Mouse (Mus musculus) limb, embryonic 12.5 days (tissue): ENCODE results near the gene Gzmk. TPM values are rescaled to one million over a fixed set of nuclear protein-coding genes. Genes with fewer than 3 reads are reported as not detected.
A peak's percentile ranks its signal among the peaks of the same experiment; 100 is the strongest.
"Not testable (repeated sequence)": the region's sequence is repeated elsewhere in the genome, so short reads cannot be mapped to it uniquely, and the experiment has no call there.

Experiments used
- ATAC-seq: fragments of 200-750 bp; cut with Nextera tagmentation; 2 replicates; pipeline ENCODE4 v1.8.0; 2017; ENCODE audit warnings: low read depth, moderate TSS enrichment; ENCODE audit not compliant: insufficient number of reproducible peaks, insufficient read depth, low FRiP score, low TSS enrichment
- H3K27ac ChIP-seq: fragments of 300-500 bp; sonication (generic); 2 replicates; pipeline ENCODE4 v1.5.1; 2016; ENCODE audit warnings: mild to moderate bottlenecking, moderate library complexity
- H3K27me3 ChIP-seq: fragments of 300-500 bp; sonication (generic); 2 replicates; pipeline ENCODE4 v1.6.1; 2016; ENCODE audit warnings: mild to moderate bottlenecking, moderate library complexity
- H3K36me3 ChIP-seq: fragments of 300-500 bp; sonication (generic); 2 replicates; pipeline ENCODE4 v1.6.1; 2016; ENCODE audit warnings: mild to moderate bottlenecking, moderate library complexity
- H3K4me1 ChIP-seq: fragments of 300-500 bp; sonication (generic); replicated peaks from 2 replicates; pipeline ENCODE4 v1.6.1; 2016
- H3K4me2 ChIP-seq: fragments of 300-500 bp; sonication (generic); 2 replicates; pipeline ENCODE4 v1.6.1; 2016; ENCODE audit warnings: mild to moderate bottlenecking, moderate library complexity
- H3K4me3 ChIP-seq: fragments of 300-500 bp; sonication (generic); replicated peaks from 2 replicates; pipeline ENCODE4 v1.5.1; 2016; ENCODE audit warnings: mild to moderate bottlenecking
- H3K9ac ChIP-seq: fragments of 300-500 bp; sonication (generic); replicated peaks from 2 replicates; pipeline ENCODE4 v1.6.1; 2016; ENCODE audit warnings: mild to moderate bottlenecking, moderate library complexity
- H3K9me3 ChIP-seq: fragments of 300-500 bp; sonication (generic); 2 replicates; pipeline ENCODE4 v1.6.1; 2016; ENCODE audit warnings: mild to moderate bottlenecking, moderate library complexity
- WGBS: fragments of 180-500 bp; shearing (Covaris S2); methylation state at CpG from one replicate; pipeline ENCODE4 v1.1.7; 2016; 5-methylcytosine and 5-hydroxymethylcytosine counted together
- polyA plus RNA-seq: library from polyadenylated mRNA; unstranded; fragments of >200 nt; fragmentation: Nextera tagmentation; extraction: Ambion mirVana; gene quantifications from 2 replicates; pipeline ENCODE4 v1.2.1, GENCODE M21; 2016

The Gzmk gene
- polyA plus RNA-seq, result not detected in 2 replicates

DNA sequence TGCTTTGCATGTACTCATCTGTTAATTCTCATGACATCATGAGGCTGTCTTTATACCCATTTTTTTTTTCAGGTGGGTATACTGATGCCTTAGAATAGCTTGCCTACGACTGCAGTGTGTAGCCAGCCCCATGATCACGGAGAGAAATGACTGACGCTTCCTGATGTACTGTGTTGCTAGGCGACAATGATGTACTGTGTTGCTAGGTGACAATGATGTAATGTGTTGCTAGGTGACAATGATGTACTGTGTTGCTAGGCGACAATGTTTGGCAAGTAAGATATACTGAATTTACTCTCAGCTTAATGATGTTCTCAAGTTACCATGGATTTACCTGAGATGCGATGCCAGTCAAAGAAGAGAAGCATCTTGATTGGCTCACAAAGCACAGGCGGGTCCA lies at the start of gene Gzmk:
Gene Gzmk (minus strand): TSS at position 98 of the 400 bp plus-strand sequence.
- Histone ChIP-seq H3K4me1 (peaks cover 3% of the 10 kb centered on the region; the same call in 1 of the 2 replicates), H3K27ac (no peak within 1 kb of the TSS), H3K4me2 (no peak within 1 kb of the TSS), H3K9ac (no peak within 1 kb of the TSS), H3K9me3 (no peaks in the 10 kb centered on the region), H3K27me3 (peaks cover 4% of the 10 kb centered on the region; the same call in 1 of the 2 replicates), H3K4me3 (no peak within 1 kb of the TSS), H3K36me3 (no peaks in the 10 kb centered on the region)
- 61% methylated on average over 7 of the region's 7 CpGs for WGBS
- no peak for ATAC-seq

DNA sequence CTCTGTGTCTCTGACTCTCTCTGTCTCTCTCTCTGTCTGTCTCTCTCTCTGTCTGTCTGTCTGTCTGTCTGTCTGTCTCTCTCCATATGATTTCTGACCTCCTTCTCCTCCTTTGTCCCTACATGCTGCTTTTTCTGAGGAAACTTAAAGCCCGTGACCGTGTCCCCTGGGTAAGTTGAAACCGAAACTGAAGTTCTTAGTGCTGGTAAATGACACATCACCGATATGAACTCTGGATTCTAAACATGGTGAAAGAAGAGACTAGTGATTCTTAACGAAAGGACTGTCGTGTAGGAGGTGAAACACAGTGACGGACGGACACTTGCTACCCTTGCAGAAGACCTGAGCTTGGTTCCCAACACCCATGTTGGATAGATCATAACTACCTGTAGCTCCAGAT lies 45.5 kb upstream of the Gzmk start:
- Histone ChIP-seq H3K9me3 (no peaks in the 10 kb centered on the region), H3K4me1 (0 out of 2 replicates have a peak, but pooled peaks cover 3% of the 10 kb centered on the region), H3K9ac (no peak overlapping the region), H3K4me2 (no peak overlapping the region), H3K36me3 (no peaks in the 10 kb centered on the region), H3K27ac (no peak overlapping the region), H3K27me3 (no peaks in the 10 kb centered on the region), H3K4me3 (no peak overlapping the region)
- ATAC-seq, result no peak
- WGBS, result 96% methylated on average over 8 of the region's 8 CpGs

DNA sequence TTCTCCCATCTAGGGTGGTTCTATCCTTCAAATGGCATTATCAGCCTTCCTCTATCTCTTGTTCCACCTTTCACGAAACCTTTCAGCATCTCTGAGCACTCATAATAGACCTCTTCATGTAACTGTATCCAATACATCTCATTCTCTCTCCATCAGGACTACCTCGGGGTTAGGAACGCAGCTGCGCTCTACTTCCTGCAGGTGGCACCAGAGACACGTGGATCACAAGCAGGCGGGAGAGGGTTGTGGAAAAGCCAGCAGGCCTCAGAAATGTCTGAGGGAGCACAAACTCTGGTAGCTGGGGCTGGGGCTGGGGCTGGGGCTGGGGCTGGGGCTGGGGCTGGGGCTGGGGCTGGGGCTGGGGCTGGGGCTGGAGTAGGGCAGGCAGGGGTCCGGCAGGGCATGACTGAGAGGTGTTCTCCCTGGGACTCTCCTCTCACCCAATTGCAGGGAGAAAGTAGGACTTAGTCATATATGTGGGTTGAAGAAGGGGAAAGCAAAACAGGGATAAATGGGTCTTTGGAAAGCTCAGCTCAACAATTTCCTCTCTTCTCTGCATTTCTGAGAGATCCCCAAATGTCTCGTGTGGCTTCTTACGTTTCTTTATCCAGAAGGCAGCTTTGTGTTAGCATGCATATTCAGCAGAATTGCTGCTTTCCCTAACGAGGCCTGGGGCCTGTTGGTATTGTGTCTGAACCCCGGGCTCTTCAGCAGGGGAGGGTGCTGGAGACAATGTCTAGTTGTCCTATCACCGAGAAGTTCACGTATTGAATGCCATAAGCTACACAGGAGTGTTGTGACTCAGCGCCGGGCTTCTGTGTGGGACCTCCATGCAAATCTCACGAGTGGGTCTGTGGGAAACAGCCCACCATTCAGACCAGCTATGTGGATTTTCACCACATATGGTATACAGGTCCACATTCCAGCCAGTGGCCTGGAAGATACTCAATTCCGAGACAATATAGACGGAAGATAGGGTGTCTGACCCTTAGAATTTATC lies 44.4 kb upstream of the Gzmk start:
- H3K27ac ChIP-seq, result no peak overlapping the region
- no peak overlapping the region for H3K4me2 ChIP-seq
- H3K9ac ChIP-seq, result no peak overlapping the region
- no peaks in the 10 kb centered on the region for H3K27me3 ChIP-seq
- H3K36me3 ChIP-seq, result no peaks in the 10 kb centered on the region
- H3K4me1 ChIP-seq, result 0 out of 2 replicates have a peak, but pooled peaks cover 3% of the 10 kb centered on the region
- WGBS, result 56% methylated on average over 18 of the region's 18 CpGs
- ATAC-seq, result peak; percentile 75
- H3K9me3 ChIP-seq, result no peaks in the 10 kb centered on the region
- no peak overlapping the region for H3K4me3 ChIP-seq

DNA sequence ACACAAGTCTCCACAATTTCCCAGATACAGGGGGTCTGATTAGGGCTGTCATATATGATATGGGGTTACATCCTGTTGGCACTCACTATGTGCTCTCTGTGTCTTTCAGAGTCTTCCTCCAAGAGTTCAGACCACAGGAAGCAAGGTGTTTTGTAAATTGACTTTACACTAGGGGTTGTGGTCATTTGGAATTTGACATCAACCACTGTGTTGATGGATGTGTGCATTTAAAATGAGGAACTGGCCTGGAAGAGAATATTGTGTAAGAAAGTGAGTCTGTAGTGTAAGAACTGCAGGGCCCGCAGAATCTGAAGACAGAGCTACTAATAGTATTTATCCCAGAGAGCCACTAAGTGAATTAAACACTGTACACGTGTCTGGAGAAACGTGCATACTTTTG lies 41.5 kb upstream of the Gzmk start:
- H3K9me3 ChIP-seq, result no peaks in the 10 kb centered on the region
- no peak overlapping the region for H3K9ac ChIP-seq
- 0 out of 2 replicates have a peak, but pooled peaks cover 3% of the 10 kb centered on the region for H3K4me1 ChIP-seq
- no peak for ATAC-seq
- H3K4me2 ChIP-seq, result no peak overlapping the region
- no peak overlapping the region for H3K27ac ChIP-seq
- no peak overlapping the region for H3K4me3 ChIP-seq
- no peaks in the 10 kb centered on the region for H3K27me3 ChIP-seq
- no peaks in the 10 kb centered on the region for H3K36me3 ChIP-seq
- 90% methylated on average over 3 of the region's 3 CpGs for WGBS

DNA sequence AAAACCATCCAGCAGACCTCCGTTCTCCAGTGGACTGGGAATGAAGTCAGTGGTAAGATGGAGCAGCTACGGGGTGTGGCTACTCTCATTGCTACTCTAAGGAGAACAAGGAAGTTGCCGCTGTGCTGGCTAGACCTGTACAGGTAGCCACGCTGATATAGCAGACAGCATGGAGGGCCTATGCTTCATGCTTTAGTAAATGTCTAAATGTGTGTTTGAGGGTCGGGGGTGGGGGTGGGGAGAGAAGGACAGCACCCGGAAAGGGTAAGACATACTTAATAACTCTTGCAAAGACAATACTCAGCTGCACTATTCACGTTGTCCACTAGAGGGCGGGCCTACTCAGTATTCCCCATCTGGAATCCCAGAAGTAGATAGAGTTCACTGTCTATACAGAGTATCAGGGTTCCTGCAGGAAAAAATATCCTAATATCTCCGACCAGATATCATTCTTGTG lies 40.8 kb upstream of the Gzmk start:
- H3K9me3 ChIP-seq, result no peaks in the 10 kb centered on the region
- H3K4me1 ChIP-seq, result 0 out of 2 replicates have a peak, but pooled peaks cover 3% of the 10 kb centered on the region
- no peak for ATAC-seq
- H3K27me3 ChIP-seq, result no peaks in the 10 kb centered on the region
- H3K36me3 ChIP-seq, result no peaks in the 10 kb centered on the region
- WGBS, result 32% methylated on average over 9 of the region's 9 CpGs
- no peak overlapping the region for H3K4me3 ChIP-seq
- 0 out of 2 replicates have a peak overlapping the region, but pooled peaks have one; percentile 6 for H3K4me2 ChIP-seq
- no peak overlapping the region for H3K9ac ChIP-seq
- H3K27ac ChIP-seq, result no peak overlapping the region

DNA sequence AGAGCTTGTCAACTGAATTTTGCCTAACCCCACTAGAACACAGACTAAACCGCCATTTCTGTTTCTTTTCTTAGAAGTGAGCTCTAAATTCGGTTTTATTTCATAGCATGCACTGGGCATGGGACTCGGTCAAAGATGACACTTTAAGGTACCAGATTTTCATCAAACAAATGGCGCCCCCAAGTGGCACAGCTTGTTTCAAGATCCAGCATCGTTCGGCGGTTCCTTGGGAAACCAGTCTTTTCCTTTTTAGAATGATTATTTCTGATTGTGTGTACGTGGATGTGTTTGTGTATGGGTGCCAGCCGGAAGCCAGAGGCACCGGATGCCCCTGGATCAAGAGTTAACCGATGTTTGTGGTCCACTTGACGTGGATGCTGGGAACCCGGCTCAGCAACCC lies 39.5 kb upstream of the Gzmk start:
- H3K4me2 ChIP-seq, result no peak overlapping the region
- H3K27ac ChIP-seq, result no peak overlapping the region
- no peak overlapping the region for H3K4me3 ChIP-seq
- no peaks in the 10 kb centered on the region for H3K9me3 ChIP-seq
- H3K36me3 ChIP-seq, result no peaks in the 10 kb centered on the region
- ATAC-seq, result no peak
- no peaks in the 10 kb centered on the region for H3K27me3 ChIP-seq
- WGBS, result 27% methylated on average over 13 of the region's 13 CpGs
- no peak overlapping the region for H3K9ac ChIP-seq
- H3K4me1 ChIP-seq, result 0 out of 2 replicates have a peak, but pooled peaks cover 3% of the 10 kb centered on the region

DNA sequence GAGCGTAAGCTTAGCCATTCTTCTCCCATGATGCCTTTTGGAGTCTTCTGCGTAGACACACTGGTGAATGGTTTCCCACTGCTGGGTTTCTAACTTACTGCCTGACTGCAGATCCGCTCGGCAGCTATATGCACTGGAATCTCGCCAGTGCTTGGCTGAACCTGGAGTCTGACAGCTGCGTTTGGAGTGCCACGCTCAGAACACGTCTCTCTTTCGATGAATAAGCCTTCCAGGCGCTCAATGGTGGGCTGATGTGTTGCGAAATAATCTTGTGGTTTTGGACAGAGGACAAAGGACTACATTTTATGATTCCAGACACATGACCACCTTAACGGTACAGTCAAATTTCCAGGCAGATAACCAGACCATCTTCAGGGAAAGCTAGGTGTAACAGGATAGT lies 37.1 kb upstream of the Gzmk start:
- Histone ChIP-seq H3K9me3 (no peaks in the 10 kb centered on the region), H3K9ac (no peak overlapping the region), H3K27ac (no peak overlapping the region), H3K4me2 (no peak overlapping the region), H3K4me3 (no peak overlapping the region), H3K36me3 (no peaks in the 10 kb centered on the region), H3K4me1 (0 out of 2 replicates have a peak, but pooled peaks cover 3% of the 10 kb centered on the region), H3K27me3 (no peaks in the 10 kb centered on the region)
- 86% methylated on average over 12 of the region's 12 CpGs for WGBS
- ATAC-seq, result no peak

DNA sequence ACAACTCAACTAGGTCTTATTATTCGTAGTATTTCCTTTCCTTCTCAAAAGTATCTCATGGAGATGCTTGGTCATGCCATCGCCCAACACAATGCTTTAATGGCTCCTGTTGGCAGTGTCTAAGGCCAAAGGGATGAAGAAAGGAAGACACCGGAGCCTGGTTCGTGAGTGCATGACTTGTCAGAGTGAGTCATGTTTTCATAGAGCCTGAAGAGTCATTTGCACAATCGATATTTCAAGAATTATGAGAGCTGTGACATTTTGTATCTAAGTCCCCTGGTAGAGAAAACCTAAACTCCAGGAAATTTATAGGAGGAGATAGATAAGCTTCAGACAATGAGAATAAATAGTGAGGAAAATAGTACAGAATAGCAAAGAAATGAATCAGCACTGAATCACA lies 33.5 kb upstream of the Gzmk start:
- Histone ChIP-seq H3K9ac (no peak overlapping the region), H3K4me2 (no peak overlapping the region), H3K27ac (no peak overlapping the region), H3K4me3 (no peak overlapping the region), H3K9me3 (no peaks in the 10 kb centered on the region), H3K36me3 (no peaks in the 10 kb centered on the region), H3K4me1 (no peaks in the 10 kb centered on the region), H3K27me3 (no peaks in the 10 kb centered on the region)
- 84% methylated on average over 5 of the region's 5 CpGs for WGBS
- ATAC-seq, result no peak

DNA sequence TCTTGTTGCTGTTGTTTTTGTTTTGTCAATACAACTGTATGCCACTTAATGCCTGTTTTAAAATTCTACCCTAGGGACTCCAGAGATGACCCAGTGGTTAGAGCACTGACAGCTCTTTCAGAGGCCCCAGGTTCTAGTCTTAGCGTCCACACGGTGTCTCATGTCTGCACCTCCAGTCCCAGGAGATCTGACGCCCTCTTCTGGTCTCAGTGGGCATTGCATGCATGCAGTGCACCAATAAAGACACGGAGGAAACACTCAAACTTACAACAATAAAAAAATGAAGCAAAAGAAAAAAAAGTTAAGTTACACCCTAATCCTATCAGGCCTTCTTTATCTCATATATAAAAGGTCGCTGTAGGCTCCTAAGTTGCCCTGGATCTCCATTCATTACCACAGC lies 31.5 kb upstream of the Gzmk start:
- Histone ChIP-seq H3K27me3 (no peaks in the 10 kb centered on the region), H3K27ac (no peak overlapping the region), H3K9me3 (no peaks in the 10 kb centered on the region), H3K36me3 (no peaks in the 10 kb centered on the region), H3K4me3 (no peak overlapping the region), H3K4me2 (no peak overlapping the region), H3K9ac (no peak overlapping the region), H3K4me1 (no peaks in the 10 kb centered on the region)
- no peak for ATAC-seq
- WGBS, result 51% methylated on average over 5 of the region's 5 CpGs

DNA sequence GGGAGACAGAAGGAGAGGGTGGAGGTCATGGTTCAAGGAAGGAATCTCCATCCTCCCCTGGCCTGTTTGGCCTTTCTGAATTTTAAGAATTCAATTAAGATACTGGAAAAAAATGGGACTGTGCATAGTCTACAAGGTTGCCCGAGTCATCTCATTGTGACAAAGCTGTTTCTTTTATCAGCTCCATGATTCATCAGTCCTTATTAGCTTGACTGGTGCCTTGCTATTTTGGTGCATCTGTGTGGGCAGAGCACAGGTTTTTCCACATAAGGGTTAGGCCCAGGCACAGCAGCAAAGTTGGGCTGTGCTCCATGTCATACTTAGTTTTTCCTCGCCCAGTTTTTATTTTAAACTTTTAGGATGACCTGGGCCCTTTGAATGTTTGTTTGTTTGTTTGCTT lies 31.1 kb upstream of the Gzmk start:
- H3K36me3 ChIP-seq, result no peaks in the 10 kb centered on the region
- H3K27ac ChIP-seq, result no peak overlapping the region
- WGBS, result 86% methylated on average over 2 of the region's 2 CpGs
- H3K27me3 ChIP-seq, result no peaks in the 10 kb centered on the region
- H3K4me2 ChIP-seq, result no peak overlapping the region
- ATAC-seq, result no peak
- H3K9ac ChIP-seq, result no peak overlapping the region
- no peak overlapping the region for H3K4me3 ChIP-seq
- H3K9me3 ChIP-seq, result no peaks in the 10 kb centered on the region
- no peaks in the 10 kb centered on the region for H3K4me1 ChIP-seq

DNA sequence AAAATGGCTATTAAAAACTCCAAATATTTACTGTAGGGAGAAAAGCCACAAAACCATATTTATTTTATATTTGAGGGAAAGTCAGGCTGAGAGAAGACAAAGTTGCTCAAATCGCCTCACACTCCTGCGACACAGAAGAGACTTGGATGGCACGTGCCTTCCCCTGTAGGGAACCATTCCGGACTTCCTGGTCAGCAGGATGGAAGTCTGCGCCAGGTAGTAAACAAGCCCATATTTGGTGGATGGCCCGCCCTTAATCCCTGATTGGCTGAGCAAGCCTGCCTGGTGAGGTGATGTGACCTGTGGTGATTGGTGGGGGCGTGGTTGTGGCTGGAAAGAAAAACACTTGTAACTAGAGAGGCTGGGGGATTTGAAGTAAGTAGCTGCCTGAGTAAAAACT lies 26.9 kb upstream of the Gzmk start:
- H3K36me3 ChIP-seq, H3K9me3 ChIP-seq, H3K27ac ChIP-seq, H3K4me2 ChIP-seq, ATAC-seq, H3K4me1 ChIP-seq, H3K27me3 ChIP-seq, H3K4me3 ChIP-seq, H3K9ac ChIP-seq: not testable (repeated sequence)
- 77% methylated on average over 7 of the region's 7 CpGs for WGBS
